Mouse (Mus musculus): Measurements from ENCODE around the gene Sesn1. TPM values are rescaled to one million over a fixed set of nuclear protein-coding genes. Genes with fewer than 3 reads are reported as not detected.

Gene Sesn1
- total and polyA plus RNA-seq, 3 experiments: 11.7 TPM; not detected in 1

DNA sequence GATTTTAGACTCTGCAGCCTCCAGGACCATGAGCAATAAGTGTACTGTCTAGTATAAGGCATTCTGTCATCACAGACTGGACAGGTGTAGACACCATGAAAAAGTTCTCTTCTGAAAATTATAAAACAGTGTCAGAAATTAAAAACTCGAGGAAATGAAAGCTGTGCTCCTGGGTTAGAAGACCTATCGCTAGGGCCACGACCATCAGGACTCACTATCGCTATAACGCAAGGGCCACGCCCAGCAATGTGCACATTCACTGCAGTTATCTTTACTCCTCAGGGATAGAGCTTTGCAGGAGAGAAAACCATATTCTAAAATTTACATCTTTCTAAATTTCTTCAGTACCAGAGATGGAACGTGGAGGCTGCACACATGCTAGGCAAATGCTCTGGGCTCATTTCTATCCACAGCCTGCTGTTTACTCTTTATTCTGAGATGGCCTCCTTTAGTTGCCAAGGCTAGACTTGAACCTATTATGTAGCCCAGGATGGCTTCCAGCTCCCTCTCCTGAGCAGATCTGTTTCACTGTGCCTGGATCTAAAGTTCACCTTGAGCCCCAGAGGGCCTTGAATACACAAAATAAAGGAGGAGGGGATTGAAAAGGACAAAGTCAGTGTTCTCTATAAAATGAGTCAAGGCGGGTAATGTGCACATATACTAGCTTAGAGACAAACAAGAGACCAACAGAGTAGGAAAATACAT, 102.7 kb downstream of the Sesn1 start (continued):
- TF ChIP-seq CTCF (IDR thresholded peaks at IDR 0.05 in 2 of 3, conservative IDR thresholded peaks at IDR 0.05 in 1 of 3; ENCODE audit: control insufficient read depth in 1 of 3, insufficient read depth in 1 of 3, low read depth in 2 of 3, low read length in 3 of 3, poor library complexity in 1 of 3, severe bottlenecking in 1 of 3): no peak

DNA sequence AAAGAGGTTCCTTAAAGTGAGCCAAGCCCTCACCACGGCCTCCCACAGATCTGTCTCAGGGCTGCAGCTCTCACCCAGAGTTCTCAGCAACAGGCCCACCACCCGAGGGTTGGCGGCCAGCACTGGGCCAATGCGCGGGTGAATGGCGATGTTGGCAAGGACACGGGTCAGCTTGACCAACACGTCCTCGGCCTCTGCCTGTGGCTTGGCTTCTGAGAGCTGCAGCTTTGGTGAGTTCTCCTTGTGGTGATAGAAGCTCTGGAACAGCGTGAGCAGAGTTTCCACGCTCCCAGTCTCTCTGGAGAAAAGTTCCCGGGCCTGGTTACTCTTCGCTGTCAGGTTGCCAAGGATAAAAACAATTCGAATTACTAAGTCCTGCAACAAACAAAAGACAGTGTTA, 117.0 kb downstream of the Sesn1 start:
- peaks cover 0 to 2% of the 10 kb centered on the region in 2 experiments; a peak in 1 of 4 replicates for H3K36me3 ChIP-seq (ENCODE audit: control insufficient read depth in 1 of 2, insufficient read depth in 2 of 2, low read length in 2 of 2)
- no peak overlapping the region for H3K4me3 ChIP-seq (ENCODE audit: control insufficient read depth in 1 of 2, insufficient read depth in 1 of 2, low read depth in 2 of 2, low read length in 2 of 2)
- no peak for DNase-seq (ENCODE audit: low read depth, low spot score)
- no peak for TF ChIP-seq SIN3A (IDR thresholded peaks at IDR 0.05; ENCODE audit: low read length)
- TF ChIP-seq TBP (IDR thresholded peaks at IDR 0.05; ENCODE audit: low read depth, low read length): no peak
- no peak for TF ChIP-seq JUND (IDR thresholded peaks at IDR 0.05; ENCODE audit: low read depth, low read length)
- no peak for TF ChIP-seq RCOR1 (IDR thresholded peaks at IDR 0.05; ENCODE audit: low read depth, low read length)
- TF ChIP-seq TCF12 (IDR thresholded peaks at IDR 0.05; ENCODE audit: low read depth, low read length): no peak
- no peak for TF ChIP-seq KAT2A (conservative IDR thresholded peaks at IDR 0.05; ENCODE audit: low read depth, low read length)
- no peak for TF ChIP-seq BHLHE40 (IDR thresholded peaks at IDR 0.05; ENCODE audit: borderline replicate concordance, low read depth, low read length)
- TF ChIP-seq TAL1 (IDR thresholded peaks at IDR 0.05; ENCODE audit: low read length): no peak
- no peak for TF ChIP-seq ZMIZ1 (IDR thresholded peaks at IDR 0.05; ENCODE audit: low read depth, low read length)
- H3K27ac ChIP-seq (ENCODE audit: control insufficient read depth, low read depth, low read length): no peak overlapping the region
- peaks cover 0 to 5% of the 10 kb centered on the region in 2 experiments; a peak in 1 of 4 replicates for H3K4me1 ChIP-seq (ENCODE audit: control insufficient read depth in 1 of 2, insufficient read depth in 2 of 2, low read length in 2 of 2)
- H3K9me3 ChIP-seq (replicated peaks; ENCODE audit: insufficient read depth, low read length): no peaks in the 10 kb centered on the region
- no peaks in the 10 kb centered on the region for H3K79me2 ChIP-seq (ENCODE audit: control insufficient read depth, insufficient read depth, low read length, poor library complexity)
- no peaks in the 10 kb centered on the region for H3K27me3 ChIP-seq (ENCODE audit: control insufficient read depth in 1 of 2, insufficient read depth in 2 of 2, low read length in 2 of 2)
- H3K9ac ChIP-seq (ENCODE audit: control insufficient read depth, low read depth, low read length, poor library complexity, severe bottlenecking): no peak overlapping the region

DNA sequence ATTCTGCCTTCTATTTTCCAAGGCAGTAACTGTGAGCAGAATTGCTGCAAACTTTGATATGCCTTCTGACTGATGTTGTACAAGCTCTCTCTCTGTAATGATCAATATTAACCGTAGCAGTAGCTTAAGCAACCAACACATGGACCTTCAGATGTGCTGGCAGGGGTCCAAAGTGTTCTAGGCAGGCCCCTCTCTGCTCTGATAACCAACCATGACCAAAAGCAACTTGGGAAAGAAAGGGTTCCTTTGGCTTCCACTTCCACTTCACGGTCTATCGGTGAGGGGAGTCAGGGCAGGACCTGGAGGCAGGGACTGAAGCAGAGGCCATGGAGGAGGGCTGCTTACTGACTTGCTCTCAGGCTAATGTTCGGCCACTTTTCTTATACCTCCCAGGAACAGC, 121.2 kb downstream of the Sesn1 start:
- Histone ChIP-seq H3K27me3 (ENCODE audit: control insufficient read depth in 1 of 2, insufficient read depth in 2 of 2, low read length in 2 of 2) (no peaks in the 10 kb centered on the region), H3K9me3 (replicated peaks; ENCODE audit: insufficient read depth, low read length) (no peaks in the 10 kb centered on the region), H3K9ac (ENCODE audit: control insufficient read depth, low read depth, low read length, poor library complexity, severe bottlenecking) (no peak overlapping the region), H3K4me1 (ENCODE audit: control insufficient read depth in 1 of 2, insufficient read depth in 2 of 2, low read length in 2 of 2) (peaks cover 0 to 22% of the 10 kb centered on the region in 2 experiments; a peak in 3 of 4 replicates), H3K4me3 (ENCODE audit: control insufficient read depth in 1 of 2, insufficient read depth in 1 of 2, low read depth in 2 of 2, low read length in 2 of 2) (no peak overlapping the region), H3K36me3 (ENCODE audit: control insufficient read depth in 1 of 2, insufficient read depth in 2 of 2, low read length in 2 of 2) (peaks cover 0 to 9% of the 10 kb centered on the region in 2 experiments; a peak in 2 of 4 replicates), H3K27ac (ENCODE audit: control insufficient read depth, low read depth, low read length) (no peak overlapping the region), H3K79me2 (ENCODE audit: control insufficient read depth, insufficient read depth, low read length, poor library complexity) (no peaks in the 10 kb centered on the region)
- peak; percentile 42 for DNase-seq (ENCODE audit: low read depth, low spot score)
- no peak for TF ChIP-seq BHLHE40 (IDR thresholded peaks at IDR 0.05; ENCODE audit: borderline replicate concordance, low read depth, low read length)
- TF ChIP-seq E2F4 (IDR thresholded peaks at IDR 0.05; ENCODE audit: borderline replicate concordance, low read depth, low read length): no peak
- no peak for TF ChIP-seq SMC3 (IDR thresholded peaks at IDR 0.05; ENCODE audit: low read depth, low read length)
- no peak for TF ChIP-seq NELFE (IDR thresholded peaks at IDR 0.05; ENCODE audit: low read depth, low read length)
- no peak for TF ChIP-seq USF2 (IDR thresholded peaks at IDR 0.05; ENCODE audit: borderline replicate concordance in 1 of 2, insufficient read depth in 1 of 2, low read depth in 1 of 2, low read length in 2 of 2)
- no peak for TF ChIP-seq MYC (IDR thresholded peaks at IDR 0.05; ENCODE audit: low read depth, low read length)
- TF ChIP-seq GABPA (IDR thresholded peaks at IDR 0.05; ENCODE audit: low read depth, low read length): no peak

Measured in MEL (cell line).